Comparison of ENCODE assay signal across 26 mouse cellular contexts in the genomic region with DNA sequence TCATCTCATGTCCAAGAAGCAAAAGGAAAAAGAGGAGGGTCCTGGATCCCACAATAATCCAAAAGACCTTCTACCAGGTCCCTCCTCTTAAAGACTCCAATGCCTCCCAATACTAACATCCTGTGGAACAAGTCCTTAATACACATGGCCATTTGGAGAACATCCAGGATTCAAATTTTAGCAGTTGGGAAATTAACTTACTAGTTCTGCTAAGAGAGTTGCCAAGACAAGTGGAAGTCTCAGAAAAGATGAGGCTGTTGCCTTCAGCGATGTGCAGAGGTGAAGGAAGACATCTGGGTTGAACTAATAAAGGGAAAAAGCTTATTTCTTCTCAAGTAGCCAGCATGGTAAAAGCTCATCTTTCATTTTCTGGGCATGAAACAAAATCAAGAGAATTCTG.
DNase-seq lines count a peak whose midpoint lies in the region; ATAC-seq and TF ChIP-seq lines count a peak whose summit lies in the region.
"Had no signal": no experiment of that assay in that cellular context is flagged by ENCODE, and none has a peak within 500 bp of the region (broad histone marks: within the 10 kb centered on the region; RNA-seq: fewer than 3 reads in every experiment).

No protein-coding gene starts in this region.

- no peak for TF ChIP-seq POLR2A in cerebellum, adult 2 months (IDR thresholded peaks at IDR 0.05; ENCODE audit: borderline replicate concordance, insufficient read depth, low read length)

- H3K27ac ChIP-seq in heart, embryonic 11.5 days (ENCODE audit: low read depth, low read length), result no peak overlapping the region
- H3K27ac ChIP-seq in kidney, embryonic 14.5 days (ENCODE audit: low read depth, low read length), result peak overlapping the region; percentile 6; the same call in 1 of the 2 replicates
- H3K27ac ChIP-seq in stomach, embryonic 16.5 days (ENCODE audit: low read length), result peak overlapping the region; percentile 42; the same call in 1 of the 2 replicates
- no peak overlapping the region for H3K27ac ChIP-seq in stomach, postnatal 0 days (replicated peaks)
- H3K27ac ChIP-seq in cerebellum, adult 2 months (ENCODE audit: insufficient read depth, low read length), result no peak overlapping the region
- H3K27ac ChIP-seq: forebrain, embryonic 10.5 days; hindbrain, embryonic 12.5 days; limb, embryonic 12.5 days; liver, embryonic 13.5 days; macrophage; neural tube, embryonic 13.5 days had no signal

- TF ChIP-seq EP300 in stomach, postnatal 0 days (optimal IDR thresholded peaks at IDR 0.05), result no peak

- H3K4me1 ChIP-seq in heart, embryonic 11.5 days (ENCODE audit: control insufficient read depth, insufficient read depth, low read length), result no peaks in the 10 kb centered on the region
- 0 out of 2 replicates have a peak, but pooled peaks cover 4% of the 10 kb centered on the region for H3K4me1 ChIP-seq in kidney, embryonic 14.5 days (ENCODE audit: control insufficient read depth, insufficient read depth, low read length)
- H3K4me1 ChIP-seq in stomach, embryonic 16.5 days (ENCODE audit: control insufficient read depth, insufficient read depth, low read length), result no peaks in the 10 kb centered on the region
- H3K4me1 ChIP-seq in stomach, postnatal 0 days (replicated peaks; ENCODE audit: control insufficient read depth, insufficient read depth), result no peaks in the 10 kb centered on the region
- H3K4me1 ChIP-seq in cerebellum, adult 2 months (ENCODE audit: control insufficient read depth, insufficient read depth, low read length), result no peaks in the 10 kb centered on the region
- H3K4me1 ChIP-seq: forebrain, embryonic 10.5 days; hindbrain, embryonic 12.5 days; limb, embryonic 12.5 days; liver, embryonic 13.5 days; neural tube, embryonic 13.5 days had no signal

- no peak overlapping the region for H3K9ac ChIP-seq in heart, embryonic 11.5 days (ENCODE audit: low read depth, low read length)
- no peak overlapping the region for H3K9ac ChIP-seq in kidney, embryonic 14.5 days (ENCODE audit: low read depth, low read length)
- H3K9ac ChIP-seq in stomach, embryonic 16.5 days (ENCODE audit: low read length), result no peak overlapping the region
- H3K9ac ChIP-seq in stomach, postnatal 0 days (ENCODE audit: low read length), result no peak overlapping the region
- H3K9ac ChIP-seq: hindbrain, embryonic 12.5 days; limb, embryonic 12.5 days; liver, embryonic 13.5 days; neural tube, embryonic 13.5 days had no signal

- no peaks in the 10 kb centered on the region for H3K9me3 ChIP-seq in heart, embryonic 11.5 days (replicated peaks; ENCODE audit: control insufficient read depth, low read length)
- H3K9me3 ChIP-seq in kidney, embryonic 14.5 days (ENCODE audit: control insufficient read depth, low read length), result no peaks in the 10 kb centered on the region
- H3K9me3 ChIP-seq in stomach, embryonic 16.5 days (replicated peaks; ENCODE audit: control insufficient read depth, low read length), result no peaks in the 10 kb centered on the region
- no peaks in the 10 kb centered on the region for H3K9me3 ChIP-seq in stomach, postnatal 0 days (ENCODE audit: control insufficient read depth, low read length)
- H3K9me3 ChIP-seq: forebrain, embryonic 10.5 days; hindbrain, embryonic 12.5 days; limb, embryonic 12.5 days; liver, embryonic 13.5 days; neural tube, embryonic 13.5 days had no signal

- no peak overlapping the region for H3K4me2 ChIP-seq in heart, embryonic 11.5 days
- H3K4me2 ChIP-seq in kidney, embryonic 14.5 days (replicated peaks; ENCODE audit: low read depth, low read length), result no peak overlapping the region
- H3K4me2 ChIP-seq in stomach, embryonic 16.5 days (ENCODE audit: low read depth, low read length), result no peak overlapping the region
- H3K4me2 ChIP-seq in stomach, postnatal 0 days (replicated peaks; ENCODE audit: low read depth), result no peak overlapping the region
- H3K4me2 ChIP-seq: hindbrain, embryonic 12.5 days; limb, embryonic 12.5 days; liver, embryonic 13.5 days; neural tube, embryonic 13.5 days had no signal

- DNase-seq in heart, adult 18-20 months, result peak; percentile 43 to 48
- DNase-seq in kidney, adult 11 months, result no peak
- DNase-seq in stomach, postnatal 0 days (ENCODE audit: low spot score), result no peak
- DNase-seq in cerebellum, adult 18-20 months, result no peak
- no peak for DNase-seq in cerebellum, adult 2 months
- DNase-seq: adrenal gland, postnatal 14 days; cerebellum, adult 9-10 months; gastrocnemius, postnatal 10 days; liver, embryonic 13.5 days; retina, postnatal 1 day; right cerebral cortex, postnatal 25 days; spleen, adult 18-20 months; thymus, adult 18-20 months; thymus, postnatal 36 days had no signal

- TF ChIP-seq CTCF in stomach, postnatal 0 days (IDR thresholded peaks at IDR 0.05; ENCODE audit: low read depth), result no peak
- TF ChIP-seq CTCF in cerebellum, adult 2 months (IDR thresholded peaks at IDR 0.05; ENCODE audit: borderline replicate concordance, insufficient read depth, low read depth, low read length), result no peak

- ATAC-seq in heart, embryonic 11.5 days (replicated peaks; ENCODE audit: insufficient number of reproducible peaks, low FRiP score, low TSS enrichment), result no peak
- no peak for ATAC-seq in kidney, embryonic 14.5 days (ENCODE audit: low FRiP score, low TSS enrichment)
- ATAC-seq in stomach, embryonic 16.5 days (ENCODE audit: insufficient read depth, low FRiP score), result peak; percentile 56
- no peak for ATAC-seq in stomach, postnatal 0 days (ENCODE audit: low FRiP score, low TSS enrichment)
- ATAC-seq: CD4-positive, CD25-positive, alpha-beta regulatory T cell, adult 4 months; forebrain, embryonic 16.5 days; midbrain, embryonic 16.5 days had no signal

- no peaks in the 10 kb centered on the region for H3K36me3 ChIP-seq in heart, embryonic 11.5 days (ENCODE audit: control insufficient read depth, insufficient read depth, low read length)
- H3K36me3 ChIP-seq in kidney, embryonic 14.5 days (ENCODE audit: control insufficient read depth, insufficient read depth, low read length), result no peaks in the 10 kb centered on the region
- no peaks in the 10 kb centered on the region for H3K36me3 ChIP-seq in stomach, embryonic 16.5 days (ENCODE audit: control insufficient read depth, insufficient read depth, low read length)
- no peaks in the 10 kb centered on the region for H3K36me3 ChIP-seq in stomach, postnatal 0 days (ENCODE audit: control insufficient read depth, insufficient read depth, low read length)
- H3K36me3 ChIP-seq: forebrain, embryonic 10.5 days; hindbrain, embryonic 12.5 days; limb, embryonic 12.5 days; liver, embryonic 13.5 days; neural tube, embryonic 13.5 days had no signal

- 65% methylated on average over 1 of the region's 1 CpGs for WGBS in heart, embryonic 11.5 days (ENCODE audit: insufficient replicate concordance)
- 41% methylated on average over 1 of the region's 1 CpGs for WGBS in kidney, embryonic 14.5 days
- WGBS in stomach, embryonic 16.5 days, result 48% methylated on average over 1 of the region's 1 CpGs
- WGBS in stomach, postnatal 0 days, result 41% methylated on average over 1 of the region's 1 CpGs
- WGBS in cerebellum, adult 2 months, result 57% methylated on average over 1 of the region's 1 CpGs

- H3K4me3 ChIP-seq in heart, embryonic 11.5 days (ENCODE audit: low read depth, low read length), result no peak overlapping the region
- H3K4me3 ChIP-seq in kidney, embryonic 14.5 days (ENCODE audit: low read length), result no peak overlapping the region
- no peak overlapping the region for H3K4me3 ChIP-seq in stomach, embryonic 16.5 days (replicated peaks; ENCODE audit: low read length)
- H3K4me3 ChIP-seq in stomach, postnatal 0 days (ENCODE audit: low read depth, low read length), result no peak overlapping the region
- no peak overlapping the region for H3K4me3 ChIP-seq in cerebellum, adult 2 months (replicated peaks; ENCODE audit: insufficient read depth, low read depth, low read length)
- H3K4me3 ChIP-seq: forebrain, embryonic 10.5 days; hindbrain, embryonic 12.5 days; limb, embryonic 12.5 days; liver, embryonic 13.5 days; myocyte; neural tube, embryonic 13.5 days had no signal

- H3K27me3 ChIP-seq in heart, embryonic 11.5 days (ENCODE audit: control insufficient read depth, insufficient read depth, low read length), result no peaks in the 10 kb centered on the region
- H3K27me3 ChIP-seq in kidney, embryonic 14.5 days (ENCODE audit: control insufficient read depth, insufficient read depth, low read length), result no peaks in the 10 kb centered on the region
- no peaks in the 10 kb centered on the region for H3K27me3 ChIP-seq in stomach, embryonic 16.5 days (ENCODE audit: control insufficient read depth, insufficient read depth, low read length)
- H3K27me3 ChIP-seq in stomach, postnatal 0 days (ENCODE audit: control insufficient read depth, insufficient read depth, low read length), result no peaks in the 10 kb centered on the region
- H3K27me3 ChIP-seq in cerebellum, adult 2 months (ENCODE audit: control insufficient read depth, insufficient read depth, low read length), result no peaks in the 10 kb centered on the region
- H3K27me3 ChIP-seq: hindbrain, embryonic 12.5 days; limb, embryonic 12.5 days; liver, embryonic 13.5 days; neural tube, embryonic 13.5 days had no signal

Comparison
In these comparisons a context has a peak if more than half of its experiments do, and no peak if none do; other contexts are left out.
1. H3K27ac ChIP-seq: peak in kidney, embryonic 14.5 days (single experiment) and stomach, embryonic 16.5 days (single experiment); none in heart, embryonic 11.5 days (single experiment), stomach, postnatal 0 days (single experiment) and cerebellum, adult 2 months (single experiment).
2. DNase-seq: peak in heart, adult 18-20 months (2 of 2); none in kidney, adult 11 months (single experiment), stomach, postnatal 0 days (single experiment), cerebellum, adult 18-20 months (0 of 2) and cerebellum, adult 2 months (0 of 2).